Mouse (Mus musculus) mouse trophoblast stem cell (cell line): Measurements from ENCODE around the gene Rad51b.

ENCODE experiments used
- in situ Hi-C, 2 experiments: fragments of 300-500 bp; cut with MseI, MboI; formaldehyde crosslinking; loops; 2 replicates in 1 of 2; 3 replicates in 1 of 2; pipeline ENCODE4 v1.15.1; 2025

Rad51b gene

DNA sequence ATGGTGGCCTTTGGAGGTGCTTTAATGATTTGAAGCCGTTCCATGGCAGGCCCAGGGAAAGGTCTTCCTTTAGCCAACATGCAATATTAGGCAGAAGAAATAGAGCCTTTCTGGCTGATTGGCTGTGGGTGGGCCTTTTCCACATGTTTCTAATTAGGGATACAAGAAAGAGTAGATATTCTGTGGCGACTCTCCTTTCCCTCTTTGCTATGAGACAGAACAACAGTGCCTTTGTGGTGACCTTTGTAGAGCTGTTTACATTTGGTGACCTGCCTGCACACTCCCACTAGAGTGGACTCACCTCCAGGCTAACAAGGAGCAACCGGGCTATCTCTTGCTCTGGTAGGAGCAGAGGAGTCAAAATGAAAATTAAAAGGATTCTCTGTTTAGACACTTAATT is 386.3 kb downstream of the Rad51b start:
- in situ Hi-C loops = no loop called here

DNA sequence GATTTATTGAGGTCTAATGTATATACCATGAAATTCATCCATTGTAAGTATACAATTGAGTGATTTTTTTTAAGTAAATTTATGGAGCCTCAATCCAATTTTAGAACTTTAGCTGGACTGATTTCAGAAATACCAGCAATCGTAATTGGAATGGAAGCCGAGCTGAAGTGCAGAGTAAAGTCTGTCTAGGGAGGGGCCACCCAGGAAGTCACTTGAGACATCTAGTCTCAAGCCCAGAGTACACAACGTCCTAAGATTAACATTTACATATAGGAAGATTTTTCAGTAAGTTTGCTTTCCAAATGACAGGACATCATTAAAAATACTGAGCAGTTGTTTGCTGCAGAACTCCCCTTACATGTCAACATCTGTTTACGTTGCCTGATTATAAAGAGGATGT is 386.7 kb downstream of the Rad51b start:
- in situ Hi-C loops = no loop called here

DNA sequence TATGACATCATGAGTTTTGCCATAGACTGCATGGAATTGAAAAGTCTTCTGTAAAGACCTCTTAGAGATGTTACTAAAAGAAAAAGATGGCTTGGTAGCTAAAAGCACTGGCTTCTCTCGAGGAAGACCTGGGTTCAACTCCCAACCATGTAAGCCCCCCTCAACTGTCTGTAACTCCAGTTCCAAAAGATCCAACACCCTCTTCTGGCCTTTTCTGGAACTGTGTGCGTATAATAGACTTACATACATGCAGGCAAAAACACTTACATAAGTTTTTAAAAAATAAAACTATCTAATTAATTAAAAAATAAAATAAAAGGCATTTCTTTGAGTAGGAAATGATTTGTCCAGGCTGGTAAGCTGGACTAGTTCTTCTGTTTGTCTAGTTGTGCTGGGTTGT is 387.3 kb downstream of the Rad51b start:
- in situ Hi-C loops = no loop called here

DNA sequence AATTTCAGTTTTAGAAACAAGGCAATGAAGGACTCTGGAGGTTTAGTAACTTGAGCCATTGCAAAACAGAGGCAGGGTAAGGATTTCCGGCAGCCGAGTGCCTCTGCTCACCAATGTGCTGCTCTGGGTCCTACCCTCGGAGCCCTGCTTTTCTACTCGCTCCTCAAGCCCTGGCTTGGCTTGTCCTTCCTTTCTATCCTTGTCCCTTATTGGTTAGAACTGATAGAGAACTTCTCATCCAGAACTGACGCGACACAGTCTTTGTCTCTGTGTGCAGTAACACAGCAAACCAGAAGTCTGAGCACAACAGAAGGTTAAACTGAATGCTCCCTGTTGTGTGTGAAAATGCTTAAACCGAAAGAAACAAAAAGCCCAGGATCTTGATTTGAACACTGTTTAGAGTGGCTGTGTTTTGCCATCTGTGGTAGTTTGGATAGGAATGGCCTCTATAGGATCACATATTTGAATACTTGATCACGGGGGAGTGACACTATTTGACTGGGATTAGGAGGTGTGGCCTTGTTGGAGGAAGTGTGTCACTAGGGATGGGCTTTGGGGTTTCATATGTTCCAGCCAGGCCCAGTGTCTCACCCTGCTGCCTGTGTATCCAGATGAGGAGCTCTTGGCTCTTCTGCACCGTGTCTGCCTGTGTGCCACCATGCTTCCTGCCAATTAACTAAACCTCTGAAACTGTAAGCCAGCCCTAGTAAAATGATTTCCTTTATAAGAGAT is 389.7 kb downstream of the Rad51b start:
- in situ Hi-C loops = no loop called here

DNA sequence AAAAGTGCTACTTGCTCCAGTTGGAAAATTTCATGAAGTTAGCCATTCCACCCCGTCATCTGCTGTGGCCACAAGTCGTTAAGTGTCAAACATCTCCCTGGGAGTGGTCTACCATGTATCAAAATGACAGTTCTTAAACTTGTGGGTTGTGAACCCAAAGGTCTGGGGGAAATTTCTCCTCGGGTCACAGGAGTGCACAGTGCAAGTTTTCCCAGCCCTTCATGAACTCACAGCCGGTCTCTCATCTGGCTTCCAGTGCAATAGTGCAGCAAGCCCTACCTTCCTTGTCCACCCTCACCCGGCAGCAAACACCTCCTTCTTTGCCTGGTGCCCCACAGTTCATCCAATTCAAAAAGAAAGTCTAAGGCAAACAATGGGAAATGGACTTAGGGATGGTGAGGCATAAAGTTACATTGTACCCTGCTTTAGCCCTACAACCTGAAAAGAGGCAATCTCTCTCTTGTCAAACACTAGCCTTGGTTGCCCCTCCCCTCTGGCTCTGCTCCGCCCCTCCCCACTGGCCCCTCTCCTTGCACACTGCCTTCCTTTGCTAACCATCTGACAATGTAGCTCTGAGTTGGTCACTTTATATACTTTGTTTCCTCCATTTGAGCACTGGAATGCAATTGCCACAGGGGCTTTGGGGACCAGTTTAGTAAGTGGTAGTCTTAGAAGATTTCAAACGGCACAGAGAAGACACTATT is 390.8 kb downstream of the Rad51b start:
- in situ Hi-C loops = no loop called here

DNA sequence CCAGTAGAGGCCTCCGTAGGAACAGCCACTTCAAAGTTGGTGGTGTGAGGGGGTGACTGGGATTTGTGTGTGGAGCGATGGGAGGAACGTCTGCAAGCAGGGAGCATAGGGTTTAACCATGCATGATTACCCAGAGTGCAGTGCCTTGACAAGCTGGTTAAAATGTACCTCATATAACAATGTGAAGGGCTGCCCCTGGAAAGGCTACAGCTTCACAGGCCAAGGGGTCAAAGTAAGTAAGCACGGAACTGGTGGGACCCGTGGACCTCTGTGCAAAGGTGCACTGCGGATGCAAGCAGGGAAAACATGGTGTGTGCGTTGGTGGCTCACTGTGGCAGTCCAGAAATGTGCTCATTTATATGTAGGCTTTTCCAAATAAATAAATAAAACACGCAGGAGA is 392.2 kb downstream of the Rad51b start:
- in situ Hi-C loops = no loop called here

- in situ Hi-C loops = no loop called here
Measured at GRCm38 (mm10) chr12:79691929-79692862, 395.1 kb downstream of the Rad51b start.

DNA sequence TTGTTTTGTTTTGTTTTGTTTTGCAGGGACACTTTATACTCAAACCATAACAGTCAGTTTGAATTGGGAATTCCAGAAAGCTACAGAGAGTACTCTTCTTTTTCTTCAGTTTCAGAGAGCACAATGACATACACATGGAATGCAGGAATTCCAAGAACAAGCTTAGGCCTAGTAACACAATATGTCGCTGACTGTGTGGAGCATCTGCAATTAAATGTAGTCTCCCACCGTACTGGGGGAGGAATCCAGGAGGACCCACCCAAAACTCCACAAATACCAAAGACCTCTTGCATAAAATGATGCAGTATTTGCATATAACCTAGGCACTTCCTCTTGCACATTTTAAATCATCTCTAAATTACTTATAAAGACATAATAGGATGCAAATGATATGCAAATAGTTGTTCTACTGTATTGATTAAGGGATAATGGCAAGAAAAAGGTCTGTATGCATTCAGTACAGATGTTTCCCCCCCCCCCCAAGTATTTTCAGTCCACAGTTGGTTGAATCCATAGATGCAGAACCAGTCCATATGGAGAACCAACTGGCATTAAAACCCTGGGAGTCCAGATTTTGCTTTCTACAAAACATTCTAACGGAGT is 398.9 kb downstream of the Rad51b start:
- in situ Hi-C loops = no loop called here

DNA sequence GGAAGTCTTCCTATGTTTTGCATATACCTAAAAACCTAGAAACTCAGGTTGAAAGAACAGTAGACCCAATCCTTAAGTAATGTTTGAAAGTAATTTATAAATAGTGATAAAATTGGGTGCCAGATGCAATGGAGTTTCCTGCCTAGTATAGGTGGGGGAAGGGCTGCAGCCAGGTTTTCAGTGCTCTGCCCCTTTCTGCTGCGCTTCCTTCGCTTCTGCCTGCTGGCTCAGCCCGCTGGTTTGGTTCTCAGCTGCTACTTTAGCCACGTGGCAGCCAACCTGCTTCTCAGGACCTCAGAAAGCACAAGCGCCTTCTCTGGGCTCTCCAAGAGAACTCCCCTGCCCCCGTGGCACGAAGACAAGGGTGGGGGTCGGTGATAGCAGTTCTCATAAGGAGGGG is 406.5 kb downstream of the Rad51b start:
- in situ Hi-C loops = no loop called here

GRCm38 (mm10) chr12:79705501-79706266 is 408.6 kb downstream of the Rad51b start:
- in situ Hi-C loops = no loop called here

GRCm38 (mm10) chr12:79707565-79708422 is 410.7 kb downstream of the Rad51b start:
- in situ Hi-C loops = no loop called here

DNA sequence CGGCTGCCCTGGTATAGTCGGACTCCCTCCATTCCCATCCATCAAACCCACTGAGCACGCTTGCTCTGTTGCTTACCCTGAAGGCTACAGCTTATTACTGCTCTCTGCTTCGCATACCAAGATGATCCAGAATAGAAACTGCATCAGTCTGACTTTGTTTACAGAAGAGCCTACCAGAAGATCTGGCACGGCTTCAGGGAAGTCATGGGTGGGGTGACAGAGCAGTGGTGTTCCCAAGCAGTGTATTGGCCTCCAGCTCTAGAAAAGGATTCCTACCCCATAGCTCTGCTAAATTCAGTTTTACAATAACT is 411.3 kb downstream of the Rad51b start:
- in situ Hi-C loops = no loop called here

- in situ Hi-C loops = no loop called here
Measured at GRCm38 (mm10) chr12:79713286-79713685, 416.2 kb downstream of the Rad51b start.

- in situ Hi-C loops = no loop called here
Measured at GRCm38 (mm10) chr12:79714484-79714883, 417.4 kb downstream of the Rad51b start.

GRCm38 (mm10) chr12:79715506-79716345 is 418.6 kb downstream of the Rad51b start:
- in situ Hi-C loops = no loop called here

DNA sequence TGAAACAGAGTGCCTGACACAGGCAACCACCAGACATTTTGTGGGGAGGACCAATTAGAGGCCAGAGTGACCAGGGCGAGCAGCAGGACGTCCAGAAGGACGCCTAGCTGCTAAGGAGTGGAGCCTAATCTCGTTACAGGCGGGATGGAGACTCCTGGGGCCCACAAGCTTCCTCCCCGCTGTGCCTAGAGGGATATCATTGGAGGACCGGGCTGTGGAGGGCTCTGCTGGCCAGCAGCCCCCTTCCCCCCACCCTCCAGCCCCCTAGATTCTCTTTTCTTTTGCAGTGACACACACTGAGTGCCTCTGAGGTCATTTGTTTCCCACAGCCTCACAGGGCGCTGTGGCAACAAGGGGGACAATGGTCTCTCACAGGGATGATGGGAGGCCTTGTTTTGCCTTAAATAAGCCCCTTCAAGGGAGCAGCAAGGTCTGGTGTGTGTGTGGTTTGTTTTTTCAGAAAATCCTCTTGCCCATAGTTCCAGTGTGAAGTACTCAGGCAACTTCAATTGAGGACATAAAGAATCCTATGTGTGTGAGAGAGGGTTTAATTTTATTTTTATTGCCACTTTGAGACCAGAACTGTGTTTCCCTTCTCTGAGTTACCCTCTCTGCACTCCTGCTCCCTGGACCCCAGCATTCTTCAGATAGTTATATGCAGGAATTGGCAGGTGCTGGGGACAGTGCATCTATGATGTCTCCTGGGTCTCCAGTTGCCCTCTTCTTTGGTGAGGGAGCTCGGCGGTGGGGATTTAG is 422.2 kb downstream of the Rad51b start:
- in situ Hi-C loops = no loop called here

DNA sequence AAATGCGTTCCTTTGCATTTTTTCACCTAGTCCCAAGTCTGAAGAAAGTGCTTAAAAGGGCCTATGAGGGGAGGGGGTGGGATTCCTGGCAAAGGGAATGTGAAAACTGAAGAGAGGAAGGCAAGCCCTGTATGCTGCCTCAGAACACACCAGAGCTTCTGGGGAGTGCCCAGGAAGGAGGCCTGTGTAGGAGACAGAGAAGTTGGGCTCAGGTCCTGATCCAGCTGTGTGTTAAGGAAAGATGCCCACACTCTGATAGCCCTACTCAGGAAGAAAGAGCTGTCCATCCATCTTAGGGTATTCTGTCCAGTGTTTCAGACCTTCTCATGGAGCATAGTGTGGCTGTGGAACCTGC is 422.7 kb downstream of the Rad51b start:
- in situ Hi-C loops = no loop called here

- in situ Hi-C loops = no loop called here
Measured at GRCm38 (mm10) chr12:79724875-79725274, 427.8 kb downstream of the Rad51b start.

DNA sequence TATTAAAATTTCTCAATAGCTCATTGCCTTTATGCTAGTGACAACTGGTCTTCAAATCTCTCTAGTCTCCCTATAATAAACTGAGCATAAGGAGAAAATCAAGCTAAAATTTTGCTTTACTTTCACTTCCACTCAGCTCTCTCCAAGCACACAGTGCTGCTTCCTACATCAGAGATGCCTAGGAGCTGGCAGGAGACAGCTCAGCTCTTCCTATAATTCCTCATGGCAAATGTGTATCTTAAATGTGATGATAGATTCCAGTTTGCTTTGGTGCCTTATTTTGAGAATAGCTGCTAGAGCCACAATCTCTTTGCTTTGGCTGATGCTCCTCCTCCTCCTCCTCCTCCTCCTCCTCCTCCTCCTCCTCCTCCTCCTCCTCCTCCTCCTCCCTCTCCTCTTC is 428.6 kb downstream of the Rad51b start:
- in situ Hi-C loops = no loop called here
